Mouse (Mus musculus): ENCODE measurements around the gene Ggct. TPM values are rescaled to one million over a fixed set of nuclear protein-coding genes. Genes with fewer than 3 reads are reported as not detected.

The Ggct gene
- total RNA-seq, 2 experiments from 2014 or later: 9.6 to 11.0 TPM

- intact Hi-C loops (cut with DNase I): no loop called here
- no peak for TF ChIP-seq CTCF (IDR thresholded peaks at IDR 0.05)
- DNase-seq: no peak
- peak overlapping the region; percentile 36; the same call in 1 of the 2 replicates for H3K4me3 ChIP-seq
- peak overlapping the region; percentile 72 for H3K27ac ChIP-seq
Observed at GRCm38 (mm10) chr6:54940126-54940525, 52.6 kb downstream of the Ggct start.

- intact Hi-C loops (cut with DNase I): no loop called here
- H3K4me3 ChIP-seq: peak overlapping the region; percentile 19; the same call in 1 of the 2 replicates
- peak; percentile 71 for DNase-seq
- TF ChIP-seq CTCF (IDR thresholded peaks at IDR 0.05): no peak
- peak overlapping the region; percentile 72 for H3K27ac ChIP-seq
Observed at GRCm38 (mm10) chr6:54939631-54940030, 53.1 kb downstream of the Ggct start.

GRCm38 (mm10) chr6:54936496-54936895, 56.3 kb downstream of the Ggct start:
- Histone ChIP-seq H3K27ac (no peak overlapping the region), H3K4me3 (no peak overlapping the region)
- DNase-seq: no peak
- no peak for TF ChIP-seq CTCF (IDR thresholded peaks at IDR 0.05)
- intact Hi-C loops (cut with DNase I): no loop called here

- no peak overlapping the region for H3K4me3 ChIP-seq
- no peak for TF ChIP-seq CTCF (IDR thresholded peaks at IDR 0.05)
- no peak for DNase-seq
- H3K27ac ChIP-seq: peak overlapping the region; percentile 63
- intact Hi-C loops (cut with DNase I): no loop called here
Observed at GRCm38 (mm10) chr6:54934930-54935329, 57.8 kb downstream of the Ggct start.

- intact Hi-C loops (cut with DNase I): no loop called here
Observed at GRCm38 (mm10) chr6:54934313-54934712, 58.4 kb downstream of the Ggct start.

GRCm38 (mm10) chr6:54933866-54934265, 58.9 kb downstream of the Ggct start:
- Histone ChIP-seq H3K27ac (peak overlapping the region; percentile 63), H3K4me3 (no peak overlapping the region)
- intact Hi-C loops (cut with DNase I): no loop called here
- TF ChIP-seq CTCF (IDR thresholded peaks at IDR 0.05): no peak
- DNase-seq: no peak

More at GRCm38 (mm10) chr6:54934313-54934712, 58.4 kb downstream of the Ggct start:
- no peak overlapping the region for H3K4me3 ChIP-seq
- TF ChIP-seq CTCF (IDR thresholded peaks at IDR 0.05): no peak
- DNase-seq: no peak
- peak overlapping the region; percentile 63 for H3K27ac ChIP-seq

- Histone ChIP-seq H3K4me3 (no peak overlapping the region), H3K27ac (peak overlapping the region; percentile 63)
- intact Hi-C loops (cut with DNase I): no loop called here
- TF ChIP-seq CTCF (IDR thresholded peaks at IDR 0.05): no peak
- no peak for DNase-seq
Observed at GRCm38 (mm10) chr6:54933216-54933615, 59.5 kb downstream of the Ggct start.

Other genes with a start within 250 kb of the Ggct start
- gene Znrf2, start 176.0 kb downstream of the Ggct start, total RNA-seq (2021): 10 to 100 TPM; 12.6 to 14.9 TPM
- gene Nod1, start 20.3 kb downstream of the Ggct start, total RNA-seq (2021): 1 to 10 TPM; 7.6 to 9.1 TPM
- 10 to 100 TPM; 60.2 to 61.6 TPM for gene Gars, start 45.1 kb upstream of the Ggct start, total RNA-seq (2021)
- 10 to 100 TPM; 27.2 to 31.9 TPM for gene Crhr2, start 140.1 kb upstream of the Ggct start, total RNA-seq (2021)
- gene Inmt, start 182.1 kb upstream of the Ggct start, total RNA-seq (2021): 10 to 100 TPM; 15.5 to 33.0 TPM
- 1 to 10 TPM; 2.7 to 3.8 TPM for gene Mindy4, start 210.4 kb upstream of the Ggct start, total RNA-seq (2021)